Mouse (Mus musculus) midbrain, embryonic 16.5 days (tissue): Measurements from ENCODE around the gene Ncl. TPM values are rescaled to one million over a fixed set of nuclear protein-coding genes. Genes with fewer than 3 reads are reported as not detected.

Experiments
- ATAC-seq: fragments of 200-750 bp; cut with Nextera tagmentation; 2 replicates; pipeline ENCODE4 v1.8.0; 2017; ENCODE audit warnings: moderate TSS enrichment
- H3K27ac ChIP-seq: fragments of 300-500 bp; sonication (generic); 2 replicates; pipeline ENCODE4 v1.5.1; 2014; ENCODE audit warnings: mild to moderate bottlenecking, low read length, mixed read lengths
- H3K27me3 ChIP-seq: fragments of 300-500 bp; sonication (generic); 2 replicates; pipeline ENCODE4 v1.6.1; 2014; ENCODE audit warnings: low read depth, low read length, mixed read lengths; ENCODE audit not compliant: control insufficient read depth, insufficient read depth
- H3K36me3 ChIP-seq: fragments of 300-500 bp; sonication (generic); 2 replicates; pipeline ENCODE4 v1.6.1; 2014; ENCODE audit warnings: mild to moderate bottlenecking, low read length, moderate library complexity, mixed read lengths; ENCODE audit not compliant: control insufficient read depth, insufficient read depth
- H3K4me1 ChIP-seq: fragments of 300-500 bp; sonication (generic); 2 replicates; pipeline ENCODE4 v1.6.1; 2014; ENCODE audit warnings: mild to moderate bottlenecking, low read length, mixed read lengths; ENCODE audit not compliant: control insufficient read depth, insufficient read depth
- H3K4me2 ChIP-seq: fragments of 300-500 bp; sonication (generic); 2 replicates; pipeline ENCODE4 v1.6.1; 2014; ENCODE audit warnings: mild to moderate bottlenecking, low read length, mixed read lengths
- H3K4me3 ChIP-seq: fragments of 300-500 bp; sonication (generic); 2 replicates; pipeline ENCODE4 v1.5.1; 2014; ENCODE audit warnings: low read depth, mild to moderate bottlenecking, low read length, moderate library complexity, mixed read lengths
- H3K9ac ChIP-seq: fragments of 300-500 bp; sonication (generic); 2 replicates; pipeline ENCODE4 v1.6.1; 2014; ENCODE audit warnings: low read depth, low read length, mixed read lengths
- H3K9me3 ChIP-seq: fragments of 300-500 bp; sonication (generic); replicated peaks from 2 replicates; pipeline ENCODE4 v1.6.1; 2014; ENCODE audit warnings: mild to moderate bottlenecking, low read length, mixed read lengths; ENCODE audit not compliant: control insufficient read depth, poor library complexity, severe bottlenecking
- WGBS: fragments of 180-500 bp; shearing (Covaris S2); extraction: QIAGEN DNeasy Blood & Tissue Kit; methylation state at CpG from one replicate; pipeline ENCODE4 v1.1.7; 2014; 5-methylcytosine and 5-hydroxymethylcytosine counted together
- microRNA-seq: library from miRNA; unstranded; fragments of <30 nt; microRNA quantifications from one replicate; pipeline ENCODE4, GENCODE M21; 2017
- polyA plus RNA-seq: library from polyadenylated mRNA; unstranded; fragments of >200 nt; fragmentation: Nextera tagmentation; extraction: Ambion mirVana; gene quantifications from 2 replicates; pipeline ENCODE4 v1.2.1, GENCODE M21; 2015

Ncl gene
- polyA plus RNA-seq, 1 experiment from 2014 or later, result 195 TPM

- ATAC-seq, result no peak
- Histone ChIP-seq H3K27ac (no peak overlapping the region), H3K36me3 (no peaks in the 10 kb centered on the region), H3K9me3 (no peaks in the 10 kb centered on the region), H3K27me3 (peaks cover 14% of the 10 kb centered on the region), H3K9ac (no peak overlapping the region), H3K4me2 (no peak overlapping the region), H3K4me3 (no peak overlapping the region), H3K4me1 (peaks cover 6% of the 10 kb centered on the region)
- 54% methylated on average over 6 of the region's 6 CpGs for WGBS
Measured at GRCm38 (mm10) chr1:86301221-86302091, 57.7 kb downstream of the Ncl start.

- no peaks in the 10 kb centered on the region for H3K36me3 ChIP-seq
- no peak overlapping the region for H3K9ac ChIP-seq
- no peak overlapping the region for H3K4me2 ChIP-seq
- no peak for ATAC-seq
- peaks cover 14% of the 10 kb centered on the region for H3K27me3 ChIP-seq
- no peak overlapping the region for H3K4me3 ChIP-seq
- no peaks in the 10 kb centered on the region for H3K9me3 ChIP-seq
- 58% methylated on average over 7 of the region's 7 CpGs for WGBS
- H3K4me1 ChIP-seq, result peaks cover 6% of the 10 kb centered on the region
- no peak overlapping the region for H3K27ac ChIP-seq
Measured at GRCm38 (mm10) chr1:86300731-86301130, 58.5 kb downstream of the Ncl start.

DNA sequence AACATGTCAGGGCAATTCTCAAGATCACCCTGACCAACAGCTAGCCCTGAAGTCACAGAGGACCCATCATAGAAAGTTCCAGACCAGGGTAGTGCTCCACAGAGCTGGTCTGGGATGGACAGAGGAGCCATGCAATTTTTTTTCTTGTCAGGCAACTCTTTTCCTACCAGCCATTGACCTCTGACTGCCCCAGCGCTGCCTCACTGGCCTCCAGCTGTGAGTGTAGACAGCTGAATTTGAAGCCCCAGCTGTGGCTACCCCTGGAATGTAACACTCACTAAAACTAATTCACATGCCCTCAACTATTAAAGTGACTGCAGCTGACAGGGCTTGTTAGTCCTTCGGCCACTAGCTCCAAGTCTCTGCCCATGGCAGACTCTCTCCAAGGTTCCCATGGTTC is 59.1 kb downstream of the Ncl start:
- Histone ChIP-seq H3K36me3 (no peaks in the 10 kb centered on the region), H3K4me2 (no peak overlapping the region), H3K9ac (no peak overlapping the region), H3K27me3 (peaks cover 13% of the 10 kb centered on the region), H3K4me3 (no peak overlapping the region), H3K27ac (no peak overlapping the region), H3K9me3 (no peaks in the 10 kb centered on the region), H3K4me1 (peaks cover 6% of the 10 kb centered on the region)
- no peak for ATAC-seq
- 29% methylated on average over 2 of the region's 2 CpGs for WGBS

Small RNA genes lying within 50 kb of the gene (microRNA-seq; reads per million reads assigned to microRNA genes)
- 36.0 reads per million, percentile 42 among the genes with 10 or more reads in this experiment for gene mmu-mir-3535

Other genes starting within 250 kb of the Ncl start
- gene Htr2b, start 247.4 kb downstream of the Ncl start, polyA plus RNA-seq, result 0.13 and 0.29 TPM in 2 replicates
- 0.79 TPM in 1 of 2 replicates, not detected in the other for gene Gm21972, start 225.8 kb downstream of the Ncl start, polyA plus RNA-seq
- gene Armc9, start 204.6 kb downstream of the Ncl start, polyA plus RNA-seq, result 40.8 and 41.3 TPM in 2 replicates
- gene B3gnt7, start 56.6 kb downstream of the Ncl start, polyA plus RNA-seq, result 9.0 and 10.8 TPM in 2 replicates
- 0.11 TPM in 1 of 2 replicates, not detected in the other for gene Nmur1, start 66.8 kb upstream of the Ncl start, polyA plus RNA-seq
- not detected in 2 replicates for gene Tex44, start 66.9 kb upstream of the Ncl start, polyA plus RNA-seq
- gene Ptma, start 167.3 kb upstream of the Ncl start, polyA plus RNA-seq, result 1,375 and 1,671 TPM in 2 replicates
- gene Pde6d, start 223.2 kb upstream of the Ncl start, polyA plus RNA-seq, result 105 and 109 TPM in 2 replicates
- gene Cops7b, start 223.5 kb upstream of the Ncl start, polyA plus RNA-seq, result 63.0 and 64.9 TPM in 2 replicates